11 mouse cellular contexts compared by ENCODE assay signal in genomic region chr4:135286033-135286622, GRCm38 (mm10). TPM values are rescaled to one million over a fixed set of nuclear protein-coding genes. Genes with fewer than 3 reads are reported as not detected.
DNase-seq lines count a peak whose midpoint lies in the region; ATAC-seq and TF ChIP-seq lines count a peak whose summit lies in the region.
"Had no signal": no experiment of that assay in that cellular context is flagged by ENCODE, and none has a peak within 500 bp of the region (broad histone marks: within the 10 kb centered on the region; RNA-seq: fewer than 3 reads in every experiment).

No protein-coding gene starts in this region.

- no peak overlapping the region for H3K4me2 ChIP-seq in forebrain, embryonic 16.5 days (ENCODE audit: low read length)

- TF ChIP-seq CTCF in bone marrow, adult 2 months (IDR thresholded peaks at IDR 0.05; ENCODE audit: control insufficient read depth, insufficient read depth, low read length) = no peak
- TF ChIP-seq CTCF in liver, adult 2 months (IDR thresholded peaks at IDR 0.05; ENCODE audit: low read depth, low read length) = no peak

- peaks cover 19% of the 10 kb centered on the region for H3K4me1 ChIP-seq in forebrain, embryonic 10.5 days
- no peaks in the 10 kb centered on the region; the same call in 1 of the 2 replicates for H3K4me1 ChIP-seq in forebrain, embryonic 16.5 days (replicated peaks; ENCODE audit: control insufficient read depth, insufficient read depth, low read length)
- H3K4me1 ChIP-seq in bone marrow, adult 2 months (ENCODE audit: control insufficient read depth, insufficient read depth, low read length) = peaks cover 2% of the 10 kb centered on the region; the same call in 1 of the 2 replicates
- peaks cover 9% of the 10 kb centered on the region; the same call in 1 of the 2 replicates for H3K4me1 ChIP-seq in liver, adult 2 months (ENCODE audit: control insufficient read depth, insufficient read depth, low read length)

- H3K27ac ChIP-seq in forebrain, embryonic 10.5 days = peak overlapping the region; percentile 66
- no peak overlapping the region for H3K27ac ChIP-seq in forebrain, embryonic 16.5 days (ENCODE audit: low read length)
- peak overlapping the region; percentile 75 for H3K27ac ChIP-seq in bone marrow, adult 2 months (ENCODE audit: control insufficient read depth, insufficient read depth, low read depth, low read length, poor library complexity)
- peak overlapping the region; percentile 10; the same call in 1 of the 2 replicates for H3K27ac ChIP-seq in liver, adult 2 months (replicated peaks; ENCODE audit: insufficient read depth, low read depth, low read length)
- H3K27ac ChIP-seq: midbrain, embryonic 13.5 days had no signal

- H3K9me3 ChIP-seq in forebrain, embryonic 10.5 days = no peaks in the 10 kb centered on the region
- no peaks in the 10 kb centered on the region for H3K9me3 ChIP-seq in forebrain, embryonic 16.5 days (ENCODE audit: control insufficient read depth, low read length)
- H3K9me3 ChIP-seq: midbrain, embryonic 13.5 days had no signal

- 0 out of 2 replicates have a peak, but pooled peaks cover 14% of the 10 kb centered on the region for H3K27me3 ChIP-seq in forebrain, embryonic 10.5 days (ENCODE audit: poor library complexity, severe bottlenecking)
- H3K27me3 ChIP-seq in forebrain, embryonic 16.5 days (replicated peaks; ENCODE audit: control insufficient read depth, insufficient read depth, low read length) = no peaks in the 10 kb centered on the region
- H3K27me3 ChIP-seq in liver, adult 2 months (ENCODE audit: control insufficient read depth, insufficient read depth, low read length) = no peaks in the 10 kb centered on the region
- H3K27me3 ChIP-seq: midbrain, embryonic 13.5 days had no signal

- H3K36me3 ChIP-seq in forebrain, embryonic 10.5 days (replicated peaks) = no peaks in the 10 kb centered on the region
- no peaks in the 10 kb centered on the region for H3K36me3 ChIP-seq in forebrain, embryonic 16.5 days (ENCODE audit: control insufficient read depth, insufficient read depth)
- no peaks in the 10 kb centered on the region for H3K36me3 ChIP-seq in liver, adult 2 months (ENCODE audit: control insufficient read depth, insufficient read depth, low read length)
- H3K36me3 ChIP-seq: midbrain, embryonic 13.5 days had no signal

- no peak overlapping the region for H3K9ac ChIP-seq in forebrain, embryonic 16.5 days (replicated peaks; ENCODE audit: low read depth, low read length)
- H3K9ac ChIP-seq in liver, adult 2 months (ENCODE audit: low read depth, low read length) = no peak overlapping the region

- no peak for DNase-seq in forebrain, embryonic 10.5 days (ENCODE audit: extremely low spot score, low spot score)
- peak; percentile 33 to 49 for DNase-seq in layer of hippocampus, postnatal 10 days (ENCODE audit: low spot score in 2 of 2)
- no peak for DNase-seq in layer of hippocampus, adult 11-12 months (ENCODE audit: low spot score)
- no peak for DNase-seq in liver, adult 2 months (ENCODE audit: extremely low read depth, low read depth, low spot score)
- no peak for DNase-seq in adrenal gland, adult (ENCODE audit: inconsistent age in 2 of 2, low spot score in 1 of 2)
- DNase-seq in right cerebral cortex, adult 18-20 months = no peak
- DNase-seq: cerebellum, postnatal 36 days; spleen, adult 18-20 months had no signal

- H3K79me2 ChIP-seq in liver, adult 2 months (ENCODE audit: control insufficient read depth, insufficient read depth, low read length) = no peaks in the 10 kb centered on the region

- ATAC-seq in forebrain, embryonic 16.5 days = no peak
- ATAC-seq: midbrain, embryonic 13.5 days had no signal

- WGBS in forebrain, embryonic 10.5 days = 72% methylated on average over 12 of the region's 12 CpGs
- WGBS in forebrain, embryonic 16.5 days = 63% methylated on average over 12 of the region's 12 CpGs
- 64% methylated on average over 12 of the region's 12 CpGs for WGBS in bone marrow, adult 2 months
- WGBS in liver, adult 2 months = 84% methylated on average over 12 of the region's 12 CpGs

- no peak overlapping the region for H3K4me3 ChIP-seq in forebrain, embryonic 10.5 days
- no peak overlapping the region for H3K4me3 ChIP-seq in forebrain, embryonic 16.5 days (replicated peaks; ENCODE audit: low read length)
- H3K4me3 ChIP-seq in bone marrow, adult 2 months (replicated peaks; ENCODE audit: control insufficient read depth, low read depth, low read length) = no peak overlapping the region
- no peak overlapping the region for H3K4me3 ChIP-seq in liver, adult 2 months (ENCODE audit: insufficient read depth, low read depth, low read length)
- H3K4me3 ChIP-seq: midbrain, embryonic 13.5 days had no signal

- TF ChIP-seq POLR2A in bone marrow, adult 2 months (IDR thresholded peaks at IDR 0.05; ENCODE audit: borderline replicate concordance, control insufficient read depth, low read depth, low read length) = no peak
- no peak for TF ChIP-seq POLR2A in liver, adult 2 months (IDR thresholded peaks at IDR 0.05; ENCODE audit: extremely low read depth, insufficient read depth, low read length)

RNA-seq across cellular contexts. Expression of gene Clic4, which starts 13.5 kb away (rescaled TPM):
- polyA plus RNA-seq in forebrain, embryonic 10.5 days (2016; fragmentation: Nextera tagmentation; extraction: Ambion mirVana) = 210 and 227 TPM in 2 replicates
- 97.8 and 125 TPM in 2 replicates for polyA plus RNA-seq in forebrain, embryonic 16.5 days (2015; fragmentation: Nextera tagmentation; extraction: Ambion mirVana)
- total RNA-seq in layer of hippocampus, postnatal 10 days (2021) = 10 to 100 TPM; 31.0 to 31.6 TPM
- 34.8 and 42.2 TPM in 2 replicates for polyA plus RNA-seq in bone marrow, adult 2 months (2011; ENCODE audit: insufficient read depth, insufficient read length, low replicate concordance, missing spikeins)
- 23.0 and 27.7 TPM in 2 replicates for total RNA-seq in liver, adult 2 months (2014; rRNA removed)
- polyA plus RNA-seq in liver, adult 2 months (2012; rRNA removed) = 23.4 and 30.8 TPM in 2 replicates

Comparison
In these comparisons a context has a peak if more than half of its experiments do, and no peak if none do; other contexts are left out.
1. DNase-seq: peak in layer of hippocampus, postnatal 10 days (2 of 2); none in forebrain, embryonic 10.5 days (single experiment), layer of hippocampus, adult 11-12 months (single experiment), liver, adult 2 months (single experiment), adrenal gland, adult (0 of 2) and right cerebral cortex, adult 18-20 months (single experiment).